Mouse (Mus musculus) bone marrow macrophage, adult 2 months (primary cell): Measurements from ENCODE around the gene Sacm1l.

Source experiments
- CTCF ChIP-seq: IDR thresholded peaks from 2 replicates; pipeline ENCODE4 v1.5.1; 2012; ENCODE audit warnings: low read depth, mild to moderate bottlenecking, low read length, moderate library complexity
- POLR2A ChIP-seq: IDR thresholded peaks from 2 replicates; pipeline ENCODE4 v1.6.1; 2012; ENCODE audit warnings: mild to moderate bottlenecking, low read depth, low read length, borderline replicate concordance

GRCm38 (mm10) chr9:123539823-123540222 lies 10.3 kb downstream of the Sacm1l start:
- no peak for TF ChIP-seq CTCF
- no peak for TF ChIP-seq POLR2A
